Mouse (Mus musculus) cerebellum, adult 2 months (tissue): ENCODE data around the gene Erbb3. TPM values are rescaled to one million over a fixed set of nuclear protein-coding genes. Genes with fewer than 3 reads are reported as not detected.
A peak's percentile ranks its signal among the peaks of the same experiment; 100 is the strongest.

Experiments
- DNase-seq, 2 experiments: peaks; one replicate each; pipeline ENCODE4 v3.0.0; 2021
- H3K27ac ChIP-seq: fragments of 200-500 bp; 2 replicates; pipeline ENCODE4 v1.5.1; 2012; ENCODE audit warnings: low read length, control low read depth, inconsistent platforms; ENCODE audit not compliant: insufficient read depth
- H3K27me3 ChIP-seq: fragments of 200-500 bp; 2 replicates; pipeline ENCODE4 v1.6.1; 2012; ENCODE audit warnings: inconsistent platforms, mild to moderate bottlenecking, low read length, moderate library complexity; ENCODE audit not compliant: control insufficient read depth, insufficient read depth
- H3K4me1 ChIP-seq: fragments of 200-500 bp; 2 replicates; pipeline ENCODE4 v1.6.1; 2011; ENCODE audit warnings: low read length; ENCODE audit not compliant: control insufficient read depth, insufficient read depth
- H3K4me3 ChIP-seq: fragments of 200-500 bp; replicated peaks from 2 replicates; pipeline ENCODE3; 2011; ENCODE audit warnings: mild to moderate bottlenecking, low read depth, low read length, control low read depth; ENCODE audit not compliant: insufficient read depth
- CTCF ChIP-seq: fragments of 200-500 bp; IDR thresholded peaks from 2 replicates; pipeline ENCODE4 v1.5.1; 2011; ENCODE audit warnings: low read depth, mild to moderate bottlenecking, control low read depth, low read length, moderate library complexity, borderline replicate concordance; ENCODE audit not compliant: insufficient read depth
- POLR2A ChIP-seq: fragments of 200-500 bp; IDR thresholded peaks from 2 replicates; pipeline ENCODE4 v1.6.1; 2011; ENCODE audit warnings: low read length, control low read depth, borderline replicate concordance; ENCODE audit not compliant: insufficient read depth
- WGBS: fragments of 180-500 bp; shearing (Covaris S2); methylation state at CpG from one replicate; pipeline ENCODE4 v1.1.7; 2018; 5-methylcytosine and 5-hydroxymethylcytosine counted together
- polyA plus RNA-seq: library from polyadenylated mRNA; depleted of rRNA; stranded (reverse); fragments of >200 nt; gene quantifications from 2 replicates; pipeline ENCODE4 v1.2.3, GENCODE M21; 2012; rRNA removed

The Erbb3 gene
- polyA plus RNA-seq, 1 experiment, result 11.1 TPM

DNA sequence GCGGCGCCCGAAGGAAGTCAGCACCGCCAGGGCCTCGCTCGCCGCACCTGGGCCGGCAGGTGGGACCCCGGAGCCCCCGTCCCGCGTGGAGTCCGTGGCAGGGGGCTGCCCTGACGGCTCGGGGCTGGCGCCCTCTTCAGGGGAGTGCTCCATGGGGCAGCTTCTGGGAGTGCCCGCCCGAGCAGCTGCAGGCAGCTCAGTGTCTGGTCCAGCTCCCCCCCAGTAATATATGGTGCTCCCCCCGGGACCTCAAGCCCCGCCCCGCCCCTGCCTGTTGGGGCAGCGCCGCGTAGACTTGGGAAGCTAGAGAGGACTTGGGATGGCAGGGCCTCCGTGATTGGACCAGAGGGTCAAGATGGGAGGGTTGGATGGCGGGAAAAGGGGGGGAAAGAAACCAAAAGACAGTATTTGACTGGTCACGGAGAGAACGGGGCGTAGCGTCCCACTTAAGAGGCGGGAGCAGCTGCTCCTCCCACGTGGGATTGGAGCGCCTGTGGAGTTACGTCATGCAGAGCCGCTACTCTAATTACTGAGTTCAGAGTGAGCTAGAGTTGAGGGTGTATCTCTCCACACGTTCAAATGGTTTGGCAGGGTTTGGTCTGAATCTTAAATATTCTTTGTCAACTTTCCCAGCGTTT lies 63.7 kb downstream of the Erbb3 start, which contains the start of gene Esyt1:
Gene Esyt1, minus strand, starts transcription at position 201 of the 638 bp plus-strand sequence.
- peak within 1 kb of the TSS; percentile 20; the same call in 1 of the 2 replicates for H3K27ac ChIP-seq

GRCm38 (mm10) chr10:128524732-128525662 lies 64.5 kb downstream of the Erbb3 start:
- under 1% methylated on average over 58 of the region's 58 CpGs for WGBS
- Histone ChIP-seq H3K4me3 (peak overlapping the region; percentile 71), H3K27me3 (no peaks in the 10 kb centered on the region), H3K27ac (peak overlapping the region; percentile 20; the same call in 1 of the 2 replicates), H3K4me1 (peaks cover 7% of the 10 kb centered on the region; the same call in 1 of the 2 replicates)
- no peak for TF ChIP-seq CTCF
- TF ChIP-seq POLR2A, result no peak
- peak; percentile 54 to 67 for DNase-seq

More for the DNA sequence above, 63.7 kb downstream of the Erbb3 start, which contains the start of gene Esyt1:
- no peak for TF ChIP-seq CTCF
- TF ChIP-seq POLR2A, result 0 out of 2 replicates have a peak, but pooled peaks have one; percentile 38
- peak within 1 kb of the TSS; percentile 71 for H3K4me3 ChIP-seq
- no peaks in the 10 kb centered on the region for H3K27me3 ChIP-seq
- WGBS, result under 1% methylated on average over 37 of the region's 37 CpGs
- peaks cover 7% of the 10 kb centered on the region; the same call in 1 of the 2 replicates for H3K4me1 ChIP-seq
- peak; percentile 90 to 98 for DNase-seq

DNA sequence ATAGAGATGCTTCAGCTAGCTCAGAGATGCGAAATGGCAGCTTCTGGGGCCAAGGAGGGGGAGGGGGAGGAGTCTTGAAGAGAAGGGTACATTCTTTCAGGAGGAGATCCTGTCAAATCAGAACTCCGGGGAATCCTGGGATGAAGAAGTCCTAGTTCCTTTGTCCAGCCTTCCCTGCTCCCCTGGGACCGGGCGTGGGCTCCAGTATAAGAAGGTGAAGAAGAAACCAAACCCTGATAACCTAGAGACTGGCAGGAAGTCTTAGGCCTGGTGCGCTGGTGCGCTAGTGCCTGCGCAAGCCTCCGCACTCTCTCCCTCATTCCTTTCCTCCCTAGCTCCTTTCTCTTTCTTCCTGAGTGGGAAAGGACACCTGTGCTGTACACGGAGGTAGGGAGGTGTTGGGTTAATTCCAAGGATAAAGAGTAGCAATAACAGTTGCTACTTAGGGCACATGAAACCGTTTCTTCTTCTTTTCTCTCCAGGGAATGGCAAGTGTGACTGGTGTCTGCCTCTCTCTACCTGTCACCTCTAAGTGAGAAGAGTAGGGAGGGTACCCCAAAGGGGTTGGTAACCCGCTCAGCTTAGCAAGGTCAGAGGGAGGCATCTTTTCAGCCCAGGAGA lies 65.2 kb downstream of the Erbb3 start:
- Histone ChIP-seq H3K27ac (no peak overlapping the region), H3K4me3 (peak overlapping the region; percentile 71), H3K4me1 (peaks cover 10% of the 10 kb centered on the region), H3K27me3 (no peaks in the 10 kb centered on the region)
- DNase-seq, result peak in 1 of 2 experiments; percentile 35
- 28% methylated on average over 11 of the region's 11 CpGs for WGBS
- TF ChIP-seq CTCF (no peak), POLR2A (no peak)

- Histone ChIP-seq H3K4me1 (peaks cover 11% of the 10 kb centered on the region), H3K27me3 (no peaks in the 10 kb centered on the region), H3K27ac (no peak overlapping the region), H3K4me3 (no peak overlapping the region)
- TF ChIP-seq POLR2A, result no peak
- no peak for DNase-seq
- 79% methylated on average over 6 of the region's 6 CpGs for WGBS
Measured at GRCm38 (mm10) chr10:128522351-128522750, 67.1 kb downstream of the Erbb3 start.

- no peaks in the 10 kb centered on the region for H3K27me3 ChIP-seq
- peaks cover 11% of the 10 kb centered on the region for H3K4me1 ChIP-seq
- no peak for DNase-seq
- no peak for TF ChIP-seq CTCF
- TF ChIP-seq POLR2A, result no peak
- WGBS, result 84% methylated on average over 16 of the region's 16 CpGs
- no peak overlapping the region for H3K27ac ChIP-seq
- no peak overlapping the region for H3K4me3 ChIP-seq
Measured at GRCm38 (mm10) chr10:128520591-128520990, 68.9 kb downstream of the Erbb3 start.

GRCm38 (mm10) chr10:128518833-128519232 lies 70.6 kb downstream of the Erbb3 start:
- WGBS, result 60% methylated on average over 7 of the region's 7 CpGs
- DNase-seq, result peak; percentile 51 to 61
- no peak overlapping the region for H3K4me3 ChIP-seq
- TF ChIP-seq CTCF, result peak; percentile 77
- no peak for TF ChIP-seq POLR2A
- H3K27ac ChIP-seq, result no peak overlapping the region
- H3K27me3 ChIP-seq, result no peaks in the 10 kb centered on the region
- H3K4me1 ChIP-seq, result peaks cover 5% of the 10 kb centered on the region

Other genes with a start within 250 kb of the Erbb3 start
- gene Coq10a, start 220.7 kb downstream of the Erbb3 start, polyA plus RNA-seq, result 115 and 117 TPM in 2 replicates
- 40.6 and 41.6 TPM in 2 replicates for gene Ankrd52, start 212.5 kb downstream of the Erbb3 start, polyA plus RNA-seq
- gene Slc39a5, start 188.4 kb downstream of the Erbb3 start, polyA plus RNA-seq, result 0.13 TPM in 1 of 2 replicates, not detected in the other
- gene Nabp2, start 178.2 kb downstream of the Erbb3 start, polyA plus RNA-seq, result 78.9 and 83.6 TPM in 2 replicates
- 88.0 and 90.5 TPM in 2 replicates for gene Rnf41, start 178.0 kb downstream of the Erbb3 start, polyA plus RNA-seq
- gene Smarcc2, start 130.4 kb downstream of the Erbb3 start, polyA plus RNA-seq, result 239 and 260 TPM in 2 replicates
- gene Myl6, start 95.5 kb downstream of the Erbb3 start, polyA plus RNA-seq, result 1,381 and 1,434 TPM in 2 replicates
- gene Myl6b, start 91.0 kb downstream of the Erbb3 start, polyA plus RNA-seq, result 28.9 and 36.1 TPM in 2 replicates
- gene Esyt1, start 63.8 kb downstream of the Erbb3 start, polyA plus RNA-seq, result 36.3 and 37.3 TPM in 2 replicates
- 15.4 and 18.7 TPM in 2 replicates for gene Zc3h10, start 41.9 kb downstream of the Erbb3 start, polyA plus RNA-seq
- 1,271 and 1,490 TPM in 2 replicates for gene Rpl41, start 40.3 kb downstream of the Erbb3 start, polyA plus RNA-seq
- 69.2 and 73.5 TPM in 2 replicates for gene Pa2g4, start 23.7 kb downstream of the Erbb3 start, polyA plus RNA-seq
- 303 and 334 TPM in 2 replicates for gene Rps26, start 37.1 kb upstream of the Erbb3 start, polyA plus RNA-seq
- 8.5 and 9.6 TPM in 2 replicates for gene Ikzf4, start 56.3 kb upstream of the Erbb3 start, polyA plus RNA-seq
- gene Suox, start 84.4 kb upstream of the Erbb3 start, polyA plus RNA-seq, result 15.6 and 17.9 TPM in 2 replicates
- gene Rab5b, start 106.6 kb upstream of the Erbb3 start, polyA plus RNA-seq, result 132 and 133 TPM in 2 replicates
- gene Pmel, start 114.5 kb upstream of the Erbb3 start, polyA plus RNA-seq, result 1.00 and 1.5 TPM in 2 replicates
- gene Cdk2, start 115.4 kb upstream of the Erbb3 start, polyA plus RNA-seq, result 3.8 and 3.9 TPM in 2 replicates
- 16.0 and 17.1 TPM in 2 replicates for gene Dgka, start 155.2 kb upstream of the Erbb3 start, polyA plus RNA-seq
- gene Pym1, start 158.2 kb upstream of the Erbb3 start, polyA plus RNA-seq, result 37.2 and 39.7 TPM in 2 replicates
- gene Mmp19, start 201.3 kb upstream of the Erbb3 start, polyA plus RNA-seq, result 0.61 and 0.70 TPM in 2 replicates
- gene Dnajc14, start 214.4 kb upstream of the Erbb3 start, polyA plus RNA-seq, result 22.4 and 24.1 TPM in 2 replicates
- 26.4 and 26.6 TPM in 2 replicates for gene Tmem198b, start 214.7 kb upstream of the Erbb3 start, polyA plus RNA-seq
- gene Sarnp, start 227.7 kb upstream of the Erbb3 start, polyA plus RNA-seq, result 54.5 and 60.2 TPM in 2 replicates
- gene Ormdl2, start 232.0 kb upstream of the Erbb3 start, polyA plus RNA-seq, result 25.7 and 26.0 TPM in 2 replicates